Mouse (Mus musculus) mature B cell (primary cell): ENCODE measurements around the gene Chrna3.

Experiments used
- in situ Hi-C: fragments of 300-500 bp; cut with MboI; formaldehyde crosslinking; loops from 2 replicates; pipeline ENCODE4 v1.14.3; 2019

The Chrna3 gene

GRCm38 (mm10) chr9:55026275-55026663 lies at the start of gene Chrna3:
Gene Chrna3 (minus strand): TSS chr9:55026562.
- in situ Hi-C loops, result no loop called here

- in situ Hi-C loops, result no loop called here
These were observed 41.6 kb upstream of the Chrna3 start for GRCm38 (mm10) chr9:55067965-55068265.

- in situ Hi-C loops, result no loop called here
These were observed 41.0 kb upstream of the Chrna3 start for GRCm38 (mm10) chr9:55067260-55067964.

GRCm38 (mm10) chr9:55065241-55065640 lies 38.9 kb upstream of the Chrna3 start:
- in situ Hi-C loops, result no loop called here

GRCm38 (mm10) chr9:55058067-55058466 lies 31.7 kb upstream of the Chrna3 start:
- in situ Hi-C loops, result no loop called here

- in situ Hi-C loops, result no loop called here
These were observed 29.1 kb upstream of the Chrna3 start for GRCm38 (mm10) chr9:55055386-55055930.

- in situ Hi-C loops, result no loop called here
These were observed 22.0 kb upstream of the Chrna3 start, which contains the start of gene Chrnb4 for GRCm38 (mm10) chr9:55048211-55048880. Gene Chrnb4 (minus strand): TSS chr9:55048779.

- in situ Hi-C loops, result no loop called here
These were observed 20.4 kb upstream of the Chrna3 start for GRCm38 (mm10) chr9:55046764-55047163.

GRCm38 (mm10) chr9:55045001-55045400 lies 18.6 kb upstream of the Chrna3 start:
- in situ Hi-C loops, result no loop called here

- in situ Hi-C loops, result no loop called here
These were observed 17.3 kb upstream of the Chrna3 start for GRCm38 (mm10) chr9:55043688-55044087.

- in situ Hi-C loops, result no loop called here
These were observed 15.0 kb upstream of the Chrna3 start for GRCm38 (mm10) chr9:55041389-55041788.

- in situ Hi-C loops, result no loop called here
These were observed 13.6 kb upstream of the Chrna3 start for GRCm38 (mm10) chr9:55039983-55040382.

GRCm38 (mm10) chr9:55038948-55039347 lies 12.6 kb upstream of the Chrna3 start:
- in situ Hi-C loops, result no loop called here

- in situ Hi-C loops, result no loop called here
These were observed 5.2 kb upstream of the Chrna3 start for GRCm38 (mm10) chr9:55031435-55032167.

- in situ Hi-C loops, result no loop called here
These were observed 658 bp downstream of the Chrna3 start for GRCm38 (mm10) chr9:55025534-55026274.

- in situ Hi-C loops, result no loop called here
These were observed 2.3 kb downstream of the Chrna3 start for GRCm38 (mm10) chr9:55023902-55024583.

- in situ Hi-C loops, result no loop called here
These were observed 3.0 kb downstream of the Chrna3 start for GRCm38 (mm10) chr9:55023326-55023725.

- in situ Hi-C loops, result no loop called here
These were observed 9.4 kb downstream of the Chrna3 start for GRCm38 (mm10) chr9:55016926-55017325.

GRCm38 (mm10) chr9:55010588-55011350 lies 15.6 kb downstream of the Chrna3 start:
- in situ Hi-C loops, result no loop called here

- in situ Hi-C loops, result no loop called here
These were observed 16.7 kb downstream of the Chrna3 start for GRCm38 (mm10) chr9:55009692-55010091.

GRCm38 (mm10) chr9:55003609-55004008 lies 22.8 kb downstream of the Chrna3 start:
- in situ Hi-C loops, result no loop called here
